Mouse (Mus musculus) small intestine, adult 2 months (tissue): ENCODE measurements around the gene Rho.

ENCODE experiments used
- CTCF ChIP-seq: fragments of 200-500 bp; IDR thresholded peaks from 2 replicates; pipeline ENCODE4 v1.5.1; 2012; ENCODE audit warnings: low read depth, mild to moderate bottlenecking, control low read depth, inconsistent platforms, low read length, moderate library complexity, mixed read lengths; ENCODE audit not compliant: insufficient replicate concordance, insufficient read length; ENCODE audit errors: extremely low read depth
- POLR2A ChIP-seq: fragments of 200-500 bp; IDR thresholded peaks from 2 replicates; pipeline ENCODE4 v1.6.1; 2012; ENCODE audit warnings: low read depth, mild to moderate bottlenecking, control low read depth, inconsistent platforms, low read length, moderate library complexity

GRCm38 (mm10) chr6:115973139-115973875 is 41.8 kb downstream of the Rho start:
- TF ChIP-seq CTCF (no peak), POLR2A (no peak)
